Mouse (Mus musculus) olfactory bulb, adult 2 months (tissue): ENCODE data around the gene Folr1. TPM values are rescaled to one million over a fixed set of nuclear protein-coding genes. Genes with fewer than 3 reads are reported as not detected.

Source experiments
- H3K27ac ChIP-seq: fragments of 200-500 bp; 2 replicates; pipeline ENCODE4 v1.5.1; 2012; ENCODE audit warnings: low read depth, low read length; ENCODE audit not compliant: insufficient read depth
- H3K4me1 ChIP-seq: fragments of 200-500 bp; 2 replicates; pipeline ENCODE4 v1.6.1; 2012; ENCODE audit warnings: low read length; ENCODE audit not compliant: control insufficient read depth, insufficient read depth
- H3K4me3 ChIP-seq: fragments of 200-500 bp; 2 replicates; pipeline ENCODE4 v1.5.1; 2012; ENCODE audit warnings: mild to moderate bottlenecking, low read depth, low read length, moderate library complexity; ENCODE audit not compliant: insufficient read depth
- CTCF ChIP-seq: fragments of 200-500 bp; IDR thresholded peaks from 2 replicates; pipeline ENCODE4 v1.5.1; 2012; ENCODE audit warnings: low read depth, mild to moderate bottlenecking, low read length, moderate library complexity; ENCODE audit not compliant: insufficient read depth
- POLR2A ChIP-seq: fragments of 200-500 bp; IDR thresholded peaks from 2 replicates; pipeline ENCODE4 v1.6.1; 2012; ENCODE audit warnings: mild to moderate bottlenecking, low read depth, low read length, moderate library complexity; ENCODE audit not compliant: insufficient read depth
- WGBS: fragments of 180-500 bp; shearing (Covaris S2); methylation state at CpG from one replicate; pipeline ENCODE4 v1.1.7; 2018; 5-methylcytosine and 5-hydroxymethylcytosine counted together
- polyA plus RNA-seq: library from polyadenylated mRNA; stranded (reverse); fragments of >200 nt; gene quantifications from 2 replicates; pipeline ENCODE4 v1.2.4, GENCODE M21; 2012; ENCODE audit warnings: low replicate concordance; ENCODE audit not compliant: missing spikeins, insufficient read depth, insufficient read length

Gene Folr1
- polyA plus RNA-seq, 1 experiment: not detected

GRCm38 (mm10) chr7:101875978-101876377 is 5.4 kb upstream of the Folr1 start:
- Histone ChIP-seq H3K4me3 (no peak overlapping the region), H3K27ac (no peak overlapping the region), H3K4me1 (no peaks in the 10 kb centered on the region)
- WGBS: 97% methylated on average over 1 of the region's 1 CpGs
- TF ChIP-seq POLR2A (no peak), CTCF (no peak)

GRCm38 (mm10) chr7:101871296-101871695 is 708 bp upstream of the Folr1 start:
- TF ChIP-seq CTCF: no peak
- no peak for TF ChIP-seq POLR2A
- no peak overlapping the region for H3K27ac ChIP-seq
- H3K4me3 ChIP-seq: no peak overlapping the region
- 88% methylated on average over 3 of the region's 3 CpGs for WGBS
- H3K4me1 ChIP-seq: peaks cover 3% of the 10 kb centered on the region; the same call in 1 of the 2 replicates

GRCm38 (mm10) chr7:101869163-101869500 is 1.5 kb downstream of the Folr1 start:
- peaks cover 3% of the 10 kb centered on the region; the same call in 1 of the 2 replicates for H3K4me1 ChIP-seq
- H3K4me3 ChIP-seq: no peak overlapping the region
- 65% methylated on average over 7 of the region's 7 CpGs for WGBS
- no peak overlapping the region for H3K27ac ChIP-seq
- TF ChIP-seq POLR2A (no peak), CTCF (no peak)

- WGBS: 67% methylated on average over 13 of the region's 13 CpGs
- no peak overlapping the region for H3K4me3 ChIP-seq
- TF ChIP-seq POLR2A: no peak
- no peak for TF ChIP-seq CTCF
- H3K27ac ChIP-seq: no peak overlapping the region
- peaks cover 3% of the 10 kb centered on the region; the same call in 1 of the 2 replicates for H3K4me1 ChIP-seq
These were observed 2.1 kb downstream of the Folr1 start for GRCm38 (mm10) chr7:101868241-101869162.

GRCm38 (mm10) chr7:101867482-101867881 is 3.1 kb downstream of the Folr1 start:
- H3K27ac ChIP-seq: no peak overlapping the region
- WGBS: 99% methylated on average over 4 of the region's 4 CpGs
- no peak for TF ChIP-seq CTCF
- TF ChIP-seq POLR2A: no peak

GRCm38 (mm10) chr7:101866491-101867265 is 3.9 kb downstream of the Folr1 start:
- no peak overlapping the region for H3K27ac ChIP-seq
- WGBS: 82% methylated on average over 11 of the region's 11 CpGs
- TF ChIP-seq POLR2A: no peak
- no peak for TF ChIP-seq CTCF

More at GRCm38 (mm10) chr7:101867482-101867881, 3.1 kb downstream of the Folr1 start:
- Histone ChIP-seq H3K4me3 (no peak overlapping the region), H3K4me1 (peaks cover 3% of the 10 kb centered on the region; the same call in 1 of the 2 replicates)

GRCm38 (mm10) chr7:101863415-101863814 is 7.2 kb downstream of the Folr1 start, which contains the start of gene Anapc15:
Anapc15 (plus strand) TSS chr7:101863715.
- H3K4me1 ChIP-seq: no peaks in the 10 kb centered on the region
- H3K4me3 ChIP-seq: no peak within 1 kb of the TSS
- 78% methylated on average over 3 of the region's 3 CpGs for WGBS
- no peak within 1 kb of the TSS for H3K27ac ChIP-seq
- no peak for TF ChIP-seq CTCF
- TF ChIP-seq POLR2A: no peak

More at GRCm38 (mm10) chr7:101866491-101867265, 3.9 kb downstream of the Folr1 start:
- H3K4me3 ChIP-seq: no peak overlapping the region
- H3K4me1 ChIP-seq: peaks cover 3% of the 10 kb centered on the region; the same call in 1 of the 2 replicates

GRCm38 (mm10) chr7:101862291-101862690 is 8.3 kb downstream of the Folr1 start:
- no peak for TF ChIP-seq POLR2A
- no peak for TF ChIP-seq CTCF
- H3K4me3 ChIP-seq: no peak overlapping the region
- no peaks in the 10 kb centered on the region for H3K4me1 ChIP-seq
- 85% methylated on average over 3 of the region's 3 CpGs for WGBS
- no peak overlapping the region for H3K27ac ChIP-seq
